Mouse (Mus musculus): ENCODE data around the gene Kcnip3. TPM values are rescaled to one million over a fixed set of nuclear protein-coding genes. Genes with fewer than 3 reads are reported as not detected.

Kcnip3 gene
- polyA plus RNA-seq, 1 experiment from 2014 or later = 2.6 TPM

DNA sequence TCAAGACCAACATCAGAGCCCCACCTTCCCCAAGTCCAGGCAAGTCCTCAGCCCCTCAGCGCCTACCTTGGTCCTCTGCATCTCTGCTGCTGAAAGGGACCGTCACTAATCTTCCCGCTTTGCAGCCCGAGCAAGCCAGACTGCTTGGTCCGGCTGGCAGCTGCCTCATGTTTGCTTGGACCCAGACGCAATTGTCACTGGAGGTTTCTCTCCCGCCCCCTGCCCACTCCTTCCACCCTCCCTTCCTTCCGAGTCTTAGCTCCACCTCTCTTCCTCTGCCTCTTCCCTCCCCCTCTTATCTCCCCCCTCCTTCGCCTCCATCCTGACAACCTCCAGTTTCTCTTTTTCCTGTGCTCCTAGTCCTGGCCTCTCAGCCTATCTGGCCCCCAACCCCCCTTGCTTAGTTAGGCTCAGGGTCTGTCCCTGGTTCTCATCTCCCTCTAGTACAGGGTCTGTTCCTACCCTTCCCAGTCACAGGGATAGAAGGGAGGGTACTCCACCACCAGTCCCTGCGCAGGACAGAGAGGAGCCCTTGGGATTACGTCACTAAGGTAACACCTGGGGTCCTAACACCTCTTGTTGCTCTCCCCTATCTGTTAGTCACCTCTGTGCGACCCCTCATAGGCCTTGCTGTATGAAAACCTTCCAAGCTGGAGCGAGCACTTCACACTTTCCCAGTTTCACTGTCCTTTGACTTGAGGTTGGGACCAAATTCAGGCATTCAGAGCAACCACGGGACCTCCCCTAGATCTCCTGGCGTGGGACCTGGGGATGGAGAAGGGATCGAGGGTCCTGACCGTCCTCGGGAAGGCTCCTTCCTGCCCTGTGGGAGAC lies 505 bp downstream of the Kcnip3 start:
- peak; percentile 53 for DNase-seq (ENCODE audit: low spot score)

GRCm38 (mm10) chr2:127520123-127520522 lies 1.8 kb downstream of the Kcnip3 start:
- no peak overlapping the region for H3K4me2 ChIP-seq (replicated peaks; ENCODE audit: low read depth, low read length)
- no peaks in the 10 kb centered on the region for H3K9me3 ChIP-seq (ENCODE audit: control insufficient read depth, low read length)
- DNase-seq (ENCODE audit: low spot score) = no peak
- no peaks in the 10 kb centered on the region for H3K36me3 ChIP-seq (ENCODE audit: control insufficient read depth, insufficient read depth, low read length)
- no peak overlapping the region for H3K27ac ChIP-seq (ENCODE audit: low read depth, low read length)
- H3K9ac ChIP-seq (ENCODE audit: low read depth, low read length) = no peak overlapping the region
- no peak overlapping the region for H3K4me3 ChIP-seq (ENCODE audit: low read depth, low read length)
- ATAC-seq (ENCODE audit: low FRiP score) = no peak
- H3K4me1 ChIP-seq (replicated peaks; ENCODE audit: control insufficient read depth, insufficient read depth, low read length) = peaks cover 2% of the 10 kb centered on the region; the same call in 1 of the 2 replicates
- H3K27me3 ChIP-seq (ENCODE audit: control insufficient read depth, insufficient read depth, low read length) = no peaks in the 10 kb centered on the region

More for the DNA sequence above, 505 bp downstream of the Kcnip3 start:
- no peaks in the 10 kb centered on the region for H3K27me3 ChIP-seq (ENCODE audit: control insufficient read depth, insufficient read depth, low read length)
- H3K9me3 ChIP-seq (ENCODE audit: control insufficient read depth, low read length) = no peaks in the 10 kb centered on the region
- H3K9ac ChIP-seq (ENCODE audit: low read depth, low read length) = peak overlapping the region; percentile 16; the same call in 1 of the 2 replicates
- H3K4me3 ChIP-seq (ENCODE audit: low read depth, low read length) = peak overlapping the region; percentile 23
- peak overlapping the region; percentile 40 for H3K4me2 ChIP-seq (replicated peaks; ENCODE audit: low read depth, low read length)
- 0 out of 2 replicates have a peak overlapping the region, but pooled peaks have one; percentile 53 for H3K27ac ChIP-seq (ENCODE audit: low read depth, low read length)
- WGBS = under 1% methylated on average over 18 of the region's 18 CpGs
- H3K36me3 ChIP-seq (ENCODE audit: control insufficient read depth, insufficient read depth, low read length) = no peaks in the 10 kb centered on the region
- peak; percentile 75 for ATAC-seq (ENCODE audit: low FRiP score)
- peaks cover 2% of the 10 kb centered on the region; the same call in 1 of the 2 replicates for H3K4me1 ChIP-seq (replicated peaks; ENCODE audit: control insufficient read depth, insufficient read depth, low read length)

DNA sequence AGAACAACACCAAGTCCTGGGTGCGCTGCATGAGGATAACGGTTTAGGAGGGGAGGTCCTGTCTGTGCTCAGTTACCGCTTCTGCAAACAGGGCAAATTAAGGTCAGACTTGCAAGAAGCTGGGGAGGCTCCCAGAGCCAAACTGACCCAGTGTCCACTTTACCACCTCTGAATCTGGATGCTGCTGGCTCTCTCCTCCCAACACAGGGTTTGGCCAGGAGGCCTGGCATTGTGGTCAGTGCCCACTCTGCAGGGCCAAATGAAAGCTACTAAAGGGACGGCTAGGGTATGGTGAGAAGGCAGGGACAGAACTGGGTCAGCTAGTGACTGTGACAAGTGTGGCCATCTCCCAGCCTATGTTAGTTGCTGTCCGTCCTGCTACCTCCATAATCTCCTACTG lies 2.6 kb downstream of the Kcnip3 start:
- WGBS = 79% methylated on average over 5 of the region's 5 CpGs
- Histone ChIP-seq H3K4me2 (replicated peaks; ENCODE audit: low read depth, low read length) (no peak overlapping the region), H3K4me1 (replicated peaks; ENCODE audit: control insufficient read depth, insufficient read depth, low read length) (peaks cover 2% of the 10 kb centered on the region; the same call in 1 of the 2 replicates), H3K36me3 (ENCODE audit: control insufficient read depth, insufficient read depth, low read length) (no peaks in the 10 kb centered on the region), H3K4me3 (ENCODE audit: low read depth, low read length) (no peak overlapping the region), H3K9ac (ENCODE audit: low read depth, low read length) (no peak overlapping the region), H3K27me3 (ENCODE audit: control insufficient read depth, insufficient read depth, low read length) (no peaks in the 10 kb centered on the region), H3K9me3 (ENCODE audit: control insufficient read depth, low read length) (no peaks in the 10 kb centered on the region), H3K27ac (ENCODE audit: low read depth, low read length) (no peak overlapping the region)
- ATAC-seq (ENCODE audit: low FRiP score) (no peak), DNase-seq (ENCODE audit: low spot score) (no peak)

GRCm38 (mm10) chr2:127518831-127519230 lies 3.1 kb downstream of the Kcnip3 start:
- Histone ChIP-seq H3K4me2 (replicated peaks; ENCODE audit: low read depth, low read length) (no peak overlapping the region), H3K36me3 (ENCODE audit: control insufficient read depth, insufficient read depth, low read length) (no peaks in the 10 kb centered on the region), H3K27me3 (ENCODE audit: control insufficient read depth, insufficient read depth, low read length) (no peaks in the 10 kb centered on the region), H3K4me1 (replicated peaks; ENCODE audit: control insufficient read depth, insufficient read depth, low read length) (peaks cover 2% of the 10 kb centered on the region; the same call in 1 of the 2 replicates), H3K4me3 (ENCODE audit: low read depth, low read length) (no peak overlapping the region), H3K9ac (ENCODE audit: low read depth, low read length) (no peak overlapping the region), H3K9me3 (ENCODE audit: control insufficient read depth, low read length) (no peaks in the 10 kb centered on the region), H3K27ac (ENCODE audit: low read depth, low read length) (no peak overlapping the region)
- WGBS = 53% methylated on average over 3 of the region's 3 CpGs
- no peak for DNase-seq (ENCODE audit: low spot score)
- ATAC-seq (ENCODE audit: low FRiP score) = no peak

- WGBS = 56% methylated on average over 3 of the region's 3 CpGs
- Histone ChIP-seq H3K9me3 (ENCODE audit: control insufficient read depth, low read length) (no peaks in the 10 kb centered on the region), H3K4me3 (ENCODE audit: low read depth, low read length) (no peak overlapping the region), H3K4me2 (replicated peaks; ENCODE audit: low read depth, low read length) (no peak overlapping the region), H3K27ac (ENCODE audit: low read depth, low read length) (no peak overlapping the region), H3K4me1 (replicated peaks; ENCODE audit: control insufficient read depth, insufficient read depth, low read length) (peaks cover 2% of the 10 kb centered on the region; the same call in 1 of the 2 replicates), H3K36me3 (ENCODE audit: control insufficient read depth, insufficient read depth, low read length) (no peaks in the 10 kb centered on the region), H3K9ac (ENCODE audit: low read depth, low read length) (no peak overlapping the region), H3K27me3 (ENCODE audit: control insufficient read depth, insufficient read depth, low read length) (no peaks in the 10 kb centered on the region)
- DNase-seq (ENCODE audit: low spot score) = no peak
- ATAC-seq (ENCODE audit: low FRiP score) = no peak
These were observed 3.6 kb downstream of the Kcnip3 start for GRCm38 (mm10) chr2:127518273-127518672.

DNA sequence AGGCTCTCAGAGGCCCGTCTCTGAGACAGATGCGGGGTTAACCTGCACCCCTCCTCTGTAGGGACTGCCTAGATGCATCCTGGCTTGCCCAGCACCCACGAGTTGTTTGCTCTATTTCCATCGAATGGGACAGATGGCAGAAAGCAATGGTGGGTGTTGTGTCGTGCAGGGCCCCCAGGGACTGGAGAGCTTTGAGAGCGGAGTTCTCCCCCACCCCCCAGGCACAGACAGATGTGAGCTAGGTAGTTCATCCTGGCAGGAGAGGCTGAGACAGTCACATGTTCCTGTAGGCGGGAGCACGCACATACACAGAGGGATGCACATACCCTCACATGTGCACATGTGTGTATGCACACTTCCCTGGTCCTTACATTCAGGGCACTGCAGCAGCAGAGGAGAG lies 4.8 kb downstream of the Kcnip3 start:
- DNase-seq (ENCODE audit: low spot score) (no peak), ATAC-seq (ENCODE audit: low FRiP score) (no peak)
- Histone ChIP-seq H3K4me1 (replicated peaks; ENCODE audit: control insufficient read depth, insufficient read depth, low read length) (peaks cover 2% of the 10 kb centered on the region; the same call in 1 of the 2 replicates), H3K4me2 (replicated peaks; ENCODE audit: low read depth, low read length) (no peak overlapping the region), H3K36me3 (ENCODE audit: control insufficient read depth, insufficient read depth, low read length) (no peaks in the 10 kb centered on the region), H3K27me3 (ENCODE audit: control insufficient read depth, insufficient read depth, low read length) (no peaks in the 10 kb centered on the region), H3K9me3 (ENCODE audit: control insufficient read depth, low read length) (no peaks in the 10 kb centered on the region), H3K9ac (ENCODE audit: low read depth, low read length) (no peak overlapping the region), H3K27ac (ENCODE audit: low read depth, low read length) (no peak overlapping the region), H3K4me3 (ENCODE audit: low read depth, low read length) (no peak overlapping the region)
- whole genome bisulfite sequencing = 79% methylated on average over 8 of the region's 8 CpGs

DNA sequence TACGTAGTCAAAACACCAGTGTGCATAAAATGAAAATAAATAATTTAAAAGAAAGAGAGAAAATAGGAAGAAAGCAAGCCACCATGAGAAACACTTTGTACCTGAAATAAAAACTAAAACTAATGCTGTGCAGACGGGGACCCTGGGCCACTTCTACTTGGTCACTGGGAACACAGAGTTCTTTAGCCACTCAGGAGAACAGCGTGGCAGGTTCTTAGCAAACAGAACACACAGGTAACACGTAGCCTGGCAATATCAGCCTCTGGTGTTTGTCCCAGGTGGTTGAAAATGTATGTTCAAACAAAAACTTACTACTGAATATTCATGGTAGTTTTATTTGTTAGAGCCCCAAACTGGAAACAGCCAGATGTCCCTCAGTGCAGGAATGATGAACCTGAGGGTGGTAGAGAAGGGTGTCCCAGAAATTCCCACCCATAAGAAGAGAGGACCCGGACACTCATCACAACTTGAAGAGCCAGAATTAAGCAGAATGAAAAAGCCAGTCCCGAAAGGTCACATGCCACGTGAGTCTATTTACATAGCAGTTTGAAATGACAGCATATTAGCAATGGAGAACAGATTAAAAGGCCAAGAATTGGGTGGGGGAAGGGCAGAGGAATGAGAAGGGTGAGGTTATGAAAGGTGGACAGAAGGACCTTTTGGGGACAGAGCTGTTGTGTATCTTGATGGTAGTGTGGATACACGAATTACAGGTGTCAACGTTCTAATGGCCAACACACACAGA lies 7.3 kb downstream of the Kcnip3 start:
- WGBS = 81% methylated on average over 9 of the region's 9 CpGs
- no peaks in the 10 kb centered on the region; the same call in 1 of the 2 replicates for H3K4me1 ChIP-seq (replicated peaks; ENCODE audit: control insufficient read depth, insufficient read depth, low read length)
- no peak overlapping the region for H3K9ac ChIP-seq (ENCODE audit: low read depth, low read length)
- H3K9me3 ChIP-seq (ENCODE audit: control insufficient read depth, low read length) = no peaks in the 10 kb centered on the region
- H3K4me3 ChIP-seq (ENCODE audit: low read depth, low read length) = no peak overlapping the region
- no peak overlapping the region for H3K27ac ChIP-seq (ENCODE audit: low read depth, low read length)
- no peaks in the 10 kb centered on the region for H3K36me3 ChIP-seq (ENCODE audit: control insufficient read depth, insufficient read depth, low read length)
- no peak overlapping the region for H3K4me2 ChIP-seq (replicated peaks; ENCODE audit: low read depth, low read length)
- H3K27me3 ChIP-seq (ENCODE audit: control insufficient read depth, insufficient read depth, low read length) = no peaks in the 10 kb centered on the region
- DNase-seq (ENCODE audit: low spot score) = no peak
- no peak for ATAC-seq (ENCODE audit: low FRiP score)

DNA sequence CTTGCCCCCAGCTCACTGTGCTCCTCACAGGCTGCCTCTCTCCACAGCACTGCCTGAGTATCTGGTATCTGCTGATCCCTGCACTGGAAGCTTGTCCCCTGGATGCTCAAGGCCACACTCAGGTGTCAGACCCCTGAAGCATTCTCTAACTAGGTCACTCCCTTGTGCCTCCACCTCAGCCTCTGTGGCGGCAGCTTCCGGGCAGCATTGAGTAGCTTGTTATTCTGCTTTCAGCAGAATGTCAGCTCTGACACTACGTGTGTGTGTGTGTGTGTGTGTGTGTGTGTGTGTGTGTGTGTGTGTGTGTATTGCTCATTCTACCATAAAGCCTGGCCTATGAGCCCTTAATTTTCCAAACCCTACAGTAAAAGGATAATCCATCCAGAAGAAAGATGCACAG lies 8.7 kb downstream of the Kcnip3 start:
- Histone ChIP-seq H3K27ac (ENCODE audit: low read depth, low read length) (no peak overlapping the region), H3K36me3 (ENCODE audit: control insufficient read depth, insufficient read depth, low read length) (no peaks in the 10 kb centered on the region), H3K9me3 (ENCODE audit: control insufficient read depth, low read length) (no peaks in the 10 kb centered on the region), H3K4me2 (replicated peaks; ENCODE audit: low read depth, low read length) (no peak overlapping the region), H3K4me1 (replicated peaks; ENCODE audit: control insufficient read depth, insufficient read depth, low read length) (no peaks in the 10 kb centered on the region; the same call in 1 of the 2 replicates), H3K27me3 (ENCODE audit: control insufficient read depth, insufficient read depth, low read length) (no peaks in the 10 kb centered on the region), H3K4me3 (ENCODE audit: low read depth, low read length) (no peak overlapping the region), H3K9ac (ENCODE audit: low read depth, low read length) (no peak overlapping the region)
- ATAC-seq (ENCODE audit: low FRiP score) (no peak), DNase-seq (ENCODE audit: low spot score) (no peak)
- 58% methylated on average over 3 of the region's 3 CpGs for WGBS

Measured in hindbrain, embryonic 11.5 days (tissue).